Mouse (Mus musculus): ENCODE measurements at regions not wholly inside any gene's neighbourhood (a gene's known extent, or its start where the extent isn't known, plus 50 kb on each side); places are given as distances from the start of the nearest gene placed in this dataset.
"Not testable (repeated sequence)": the region's sequence is repeated elsewhere in the genome, so short reads cannot be mapped to it uniquely, and the experiment has no call there.

DNA sequence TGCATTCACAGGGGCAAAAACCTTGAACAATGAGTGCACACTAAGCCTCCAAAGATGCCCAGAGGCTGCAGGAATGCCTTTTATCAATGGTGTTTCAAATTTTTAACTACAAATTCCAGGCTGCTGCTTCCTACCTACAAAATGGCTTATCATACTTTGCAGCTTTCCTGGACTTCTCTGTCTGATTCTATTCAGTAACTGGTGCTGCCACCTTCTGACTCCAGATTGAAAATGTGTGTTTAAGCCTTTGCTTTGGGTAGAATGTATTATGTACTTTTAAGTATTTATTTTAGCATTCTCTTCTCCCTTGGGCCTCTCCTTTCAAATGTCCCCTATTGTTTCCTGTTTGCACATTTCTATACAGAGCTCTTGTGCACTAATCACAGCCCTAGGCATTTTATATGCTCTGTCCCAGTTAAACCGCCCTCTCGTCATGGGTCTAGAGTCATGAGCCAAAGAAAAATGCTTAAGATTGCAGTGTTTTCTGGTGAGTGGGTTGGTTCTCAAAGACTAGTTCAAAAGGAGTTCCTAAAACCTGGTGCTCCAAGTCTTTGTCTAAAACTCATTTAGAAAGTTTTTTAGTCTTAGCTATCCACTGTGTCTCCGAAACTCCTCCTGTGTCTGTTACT is 472.3 kb upstream of the Dpp10 start:
- no peak for DNase-seq (ENCODE audit: low read depth, low spot score)

DNA sequence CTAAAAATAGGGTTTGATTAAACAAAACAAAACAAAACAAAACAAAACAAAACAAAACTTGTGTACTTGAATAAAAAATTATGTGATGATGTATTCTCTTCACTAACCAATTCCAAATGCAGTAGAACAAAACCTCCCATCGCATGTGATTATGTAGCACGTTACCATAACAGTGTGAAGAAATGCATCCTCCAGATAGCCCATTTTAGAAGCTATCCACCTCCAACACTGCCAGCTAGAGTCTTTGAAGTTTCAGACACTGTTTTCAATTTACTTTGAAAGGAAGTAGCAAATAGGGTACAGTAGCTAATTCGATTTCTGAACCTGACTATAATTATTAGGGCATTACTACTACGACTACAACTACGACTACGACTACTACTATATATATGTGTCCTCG is 465.1 kb upstream of the Dpp10 start:
- no peak for DNase-seq (ENCODE audit: low read depth, low spot score)

GRCm38 (mm10) chr1:124488456-124488855 is 443.1 kb upstream of the Dpp10 start:
- no peak for DNase-seq (ENCODE audit: low read depth, low spot score)

DNA sequence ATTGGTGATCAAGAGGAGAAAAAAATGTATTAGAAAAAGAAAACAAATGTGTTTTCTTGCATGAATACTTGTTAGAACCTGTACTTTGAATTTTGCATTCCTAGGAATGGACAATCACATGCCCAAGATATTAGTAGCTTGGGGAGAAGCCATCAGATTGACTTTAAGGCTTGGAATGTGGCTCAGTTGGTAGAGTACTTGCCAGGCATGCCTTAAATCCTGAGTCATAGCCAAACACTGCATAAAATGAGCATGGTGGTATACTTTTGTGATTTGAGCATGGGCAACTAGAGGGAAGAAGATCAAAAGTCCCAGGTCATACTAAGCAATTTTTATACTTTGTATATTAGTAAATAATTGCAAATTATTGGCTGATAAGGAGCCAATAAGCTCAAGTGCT is 442.6 kb upstream of the Dpp10 start:
- no peak for DNase-seq (ENCODE audit: low read depth, low spot score)

DNA sequence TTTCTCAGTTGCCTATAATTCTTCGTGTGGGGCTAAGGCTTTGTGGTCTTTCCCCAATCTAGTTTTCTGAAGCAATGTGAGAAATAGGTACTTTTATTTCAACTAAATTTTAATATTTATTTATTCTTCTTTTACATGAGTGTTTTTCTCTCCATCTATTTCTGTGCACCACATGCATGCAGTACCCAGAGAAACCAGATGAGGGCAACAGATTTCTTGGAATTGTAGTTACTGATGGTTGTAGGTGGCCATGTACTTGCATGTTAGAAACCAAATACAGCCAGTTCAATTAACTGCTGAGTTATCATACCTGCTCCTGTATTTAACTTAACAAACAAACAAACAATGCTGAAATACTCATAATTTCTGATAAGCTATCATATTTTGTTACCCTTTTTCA is 404.8 kb upstream of the Dpp10 start:
- DNase-seq (ENCODE audit: low read depth, low spot score), result peak; percentile 39

GRCm38 (mm10) chr1:124439526-124439925 is 394.2 kb upstream of the Dpp10 start:
- no peak for DNase-seq (ENCODE audit: low read depth, low spot score)

GRCm38 (mm10) chr1:124435850-124436249 is 390.5 kb upstream of the Dpp10 start:
- DNase-seq (ENCODE audit: low read depth, low spot score), result no peak

- no peak for DNase-seq (ENCODE audit: low read depth, low spot score)
Measured at GRCm38 (mm10) chr1:124429583-124429982, 384.2 kb upstream of the Dpp10 start.

GRCm38 (mm10) chr1:124416762-124417161 is 371.4 kb upstream of the Dpp10 start:
- no peak for DNase-seq (ENCODE audit: low read depth, low spot score)

DNA sequence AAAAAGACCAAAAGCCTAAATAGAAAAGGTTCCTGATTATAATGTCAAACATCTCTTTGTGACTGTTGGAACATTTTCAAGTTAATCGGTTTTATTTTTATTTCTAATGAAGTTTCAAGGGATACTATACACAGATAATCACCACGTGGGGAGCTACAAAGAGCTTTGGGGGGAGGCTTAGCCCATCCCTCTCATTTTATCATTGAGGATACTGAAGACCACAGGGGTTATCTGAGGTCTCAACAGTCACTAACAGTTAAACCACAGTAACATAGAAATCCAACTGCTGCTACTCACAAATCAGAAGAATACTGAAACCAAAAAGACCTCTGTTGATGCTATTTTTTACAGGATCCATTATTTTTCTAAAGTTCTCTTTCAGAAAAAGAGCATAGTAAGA is 364.9 kb upstream of the Dpp10 start:
- DNase-seq (ENCODE audit: low read depth, low spot score), result no peak

DNA sequence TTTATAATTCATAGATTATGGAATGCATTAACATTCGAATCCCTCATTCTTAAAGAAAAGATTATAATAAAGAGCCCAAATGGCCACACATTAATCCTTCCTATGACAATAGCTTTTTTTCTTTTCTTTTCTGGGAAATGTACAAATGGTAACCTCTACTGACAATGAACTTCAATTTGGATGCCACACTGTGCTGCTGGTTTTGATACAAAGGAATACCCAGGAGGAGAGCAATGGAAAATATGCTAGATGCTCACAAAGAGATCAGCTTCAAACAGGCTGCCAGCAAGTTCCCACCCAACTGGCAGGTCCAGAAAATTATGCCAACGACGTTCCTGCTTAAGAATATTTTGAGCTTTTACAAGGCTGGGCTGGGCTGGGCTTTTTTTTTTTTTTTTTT is 364.4 kb upstream of the Dpp10 start:
- DNase-seq (ENCODE audit: low read depth, low spot score), result no peak

- DNase-seq (ENCODE audit: low read depth, low spot score), result no peak
Measured at GRCm38 (mm10) chr1:124369604-124370003, 324.2 kb upstream of the Dpp10 start.

DNA sequence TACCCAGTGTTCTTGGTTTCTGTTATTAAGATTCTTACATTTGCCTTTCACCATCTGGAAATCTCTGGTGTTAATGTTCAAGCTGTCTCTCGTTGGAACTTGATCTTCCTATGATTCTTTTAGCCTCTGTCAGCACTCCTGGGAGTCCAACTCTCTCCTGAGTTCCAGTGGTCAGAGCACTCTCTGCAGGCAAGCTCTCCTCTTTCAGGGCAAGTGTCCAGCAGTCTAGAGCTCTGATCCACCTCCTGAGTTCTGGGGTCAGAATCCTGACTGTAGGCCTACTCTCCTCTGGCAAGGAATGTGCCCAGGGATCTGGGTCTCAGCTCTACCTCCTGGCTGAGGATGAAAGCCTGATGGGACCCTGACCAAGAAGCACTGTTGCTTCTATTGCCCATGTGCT is 303.1 kb upstream of the Dpp10 start:
- not testable (repeated sequence) for DNase-seq (ENCODE audit: low read depth, low spot score)

GRCm38 (mm10) chr1:124339444-124339843 is 294.1 kb upstream of the Dpp10 start:
- no peak for DNase-seq (ENCODE audit: low read depth, low spot score)

GRCm38 (mm10) chr1:124338648-124339047 is 293.3 kb upstream of the Dpp10 start:
- DNase-seq (ENCODE audit: low read depth, low spot score), result no peak

DNA sequence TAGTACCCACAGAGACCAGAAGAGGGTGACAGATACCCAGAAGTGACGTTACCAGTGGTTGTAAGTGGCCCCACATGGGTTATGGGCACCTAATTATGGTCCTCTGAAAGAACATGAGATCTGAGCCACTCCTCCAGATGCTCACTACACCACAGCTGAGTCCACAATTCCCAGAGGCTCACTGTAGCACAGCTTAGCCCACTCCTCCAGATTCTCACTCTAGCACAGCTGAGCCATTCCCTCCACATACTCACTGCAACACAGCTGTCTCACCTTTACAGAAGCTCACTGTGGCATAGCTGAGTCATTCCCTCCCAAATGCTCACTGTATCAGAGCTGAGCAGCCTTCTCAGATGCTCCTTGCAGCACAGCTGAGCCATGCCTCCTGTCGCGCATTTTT is 286.9 kb upstream of the Dpp10 start:
- DNase-seq (ENCODE audit: low read depth, low spot score), result peak; percentile 1

Measured in R1 (cell line).